Mouse (Mus musculus): Measurements from ENCODE around the gene Dst. TPM values are rescaled to one million over a fixed set of nuclear protein-coding genes. Genes with fewer than 3 reads are reported as not detected.
"Not testable (repeated sequence)": the region's sequence is repeated elsewhere in the genome, so short reads cannot be mapped to it uniquely, and the experiment has no call there.

The Dst gene
- total and polyA plus RNA-seq, 3 experiments: 9.1 to 28.0 (median 20.5) TPM

GRCm38 (mm10) chr1:34307191-34307590, 399.2 kb downstream of the Dst start:
- Histone ChIP-seq H3K79me2 (replicated peaks; ENCODE audit: control insufficient read depth, extremely low read depth, insufficient read depth, poor library complexity, severe bottlenecking) (no peaks in the 10 kb centered on the region), H3K27me3 (replicated peaks) (no peaks in the 10 kb centered on the region), H3K27ac (ENCODE audit: insufficient read depth, low read depth) (no peak overlapping the region), H3K4me2 (ENCODE audit: insufficient read depth, low read depth, poor library complexity, severe bottlenecking) (no peak overlapping the region), H3K4me1 (ENCODE audit: control insufficient read depth in 1 of 2, insufficient read depth in 2 of 2) (no peaks in the 10 kb centered on the region), H3K4me3 (replicated peaks in 1 of 3; ENCODE audit: low read depth in 2 of 3, low read length in 2 of 3, poor library complexity in 1 of 3) (no peak overlapping the region), H3K36me3 (replicated peaks in 1 of 2; ENCODE audit: control insufficient read depth in 1 of 2, insufficient read depth in 1 of 2, low read length in 1 of 2) (peaks cover 12 to 49% of the 10 kb centered on the region in 2 experiments), H3K9ac (ENCODE audit: insufficient read depth, low read depth) (no peak overlapping the region), H3K9me3 (replicated peaks; ENCODE audit: low read length) (no peaks in the 10 kb centered on the region)
- TF ChIP-seq JUND (conservative IDR thresholded peaks at IDR 0.05; ENCODE audit: low read depth, low read length) (no peak), UBTF (IDR thresholded peaks at IDR 0.05; ENCODE audit: low read depth, low read length) (no peak), EP300 (IDR thresholded peaks at IDR 0.05; ENCODE audit: low read length) (no peak), NELFE (IDR thresholded peaks at IDR 0.05; ENCODE audit: low read depth, low read length) (no peak), TCF12 (IDR thresholded peaks at IDR 0.05; ENCODE audit: low read depth, low read length) (no peak), ELF1 (IDR thresholded peaks at IDR 0.05; ENCODE audit: low read depth, low read length) (no peak), E2F4 (IDR thresholded peaks at IDR 0.05; ENCODE audit: insufficient replicate concordance, low read depth, low read length) (no peak), CHD1 (IDR thresholded peaks at IDR 0.05; ENCODE audit: low read depth, low read length) (no peak), NRF1 (IDR thresholded peaks at IDR 0.05; ENCODE audit: low read depth, low read length) (no peak), CTCF (conservative IDR thresholded peaks at IDR 0.05 in 1 of 2, IDR thresholded peaks at IDR 0.05 in 1 of 2; ENCODE audit: low read depth in 2 of 2, low read length in 2 of 2) (no peak), MYC (IDR thresholded peaks at IDR 0.05; ENCODE audit: low read depth, low read length) (no peak), POLR2A (IDR thresholded peaks at IDR 0.05; ENCODE audit: low read depth, low read length) (no peak), ZKSCAN1 (IDR thresholded peaks at IDR 0.05; ENCODE audit: borderline replicate concordance, low read depth, low read length) (no peak), MAZ (IDR thresholded peaks at IDR 0.05; ENCODE audit: low read depth, low read length) (no peak), CHD2 (IDR thresholded peaks at IDR 0.05; ENCODE audit: low read length) (no peak), POLR2AphosphoS2 (IDR thresholded peaks at IDR 0.05; ENCODE audit: low read depth, low read length) (no peak), USF2 (conservative IDR thresholded peaks at IDR 0.05; ENCODE audit: low read depth, low read length) (no peak), ZMIZ1 (IDR thresholded peaks at IDR 0.05; ENCODE audit: low read depth, low read length) (no peak), SIN3A (IDR thresholded peaks at IDR 0.05; ENCODE audit: low read length) (no peak)
- in situ Hi-C loops (cut with MboI; ENCODE audit: low pct_ligation_motif_present, low pct_unique_long_range_greater_than_20kb, low sequenced_read_pairs): no loop called here
- no peak for DNase-seq (ENCODE audit: extremely low read depth)
- dilution Hi-C loops (cut with MboI; ENCODE audit: extremely low pct_ligation_motif_present, extremely low pct_unique_long_range_greater_than_20kb, low sequenced_read_pairs): no loop called here

GRCm38 (mm10) chr1:34308841-34309240, 400.8 kb downstream of the Dst start:
- H3K9ac ChIP-seq (ENCODE audit: insufficient read depth, low read depth); H3K4me1 ChIP-seq (ENCODE audit: control insufficient read depth in 1 of 2, insufficient read depth in 2 of 2); in situ Hi-C loops (cut with MboI; ENCODE audit: low pct_ligation_motif_present, low pct_unique_long_range_greater_than_20kb, low sequenced_read_pairs); H3K4me2 ChIP-seq (ENCODE audit: insufficient read depth, low read depth, poor library complexity, severe bottlenecking); H3K9me3 ChIP-seq (replicated peaks; ENCODE audit: low read length); DNase-seq (ENCODE audit: extremely low read depth); H3K27me3 ChIP-seq (replicated peaks); H3K4me3 ChIP-seq (replicated peaks in 1 of 3; ENCODE audit: low read depth in 2 of 3, low read length in 2 of 3, poor library complexity in 1 of 3); dilution Hi-C loops (cut with MboI; ENCODE audit: extremely low pct_ligation_motif_present, extremely low pct_unique_long_range_greater_than_20kb, low sequenced_read_pairs); H3K27ac ChIP-seq (ENCODE audit: insufficient read depth, low read depth); H3K79me2 ChIP-seq (replicated peaks; ENCODE audit: control insufficient read depth, extremely low read depth, insufficient read depth, poor library complexity, severe bottlenecking): not testable (repeated sequence)
- H3K36me3 ChIP-seq (replicated peaks in 1 of 2; ENCODE audit: control insufficient read depth in 1 of 2, insufficient read depth in 1 of 2, low read length in 1 of 2): peaks cover 4 to 33% of the 10 kb centered on the region in 2 experiments
